Mouse (Mus musculus) brown adipose tissue, adult 24 weeks (tissue): ENCODE results near the gene Zfand2b. TPM values are rescaled to one million over a fixed set of nuclear protein-coding genes. Genes with fewer than 3 reads are reported as not detected.
A peak's percentile ranks its signal among the peaks of the same experiment; 100 is the strongest.

Experiments used
- H3K27ac ChIP-seq: fragments of 200-500 bp; replicated peaks from 2 replicates; pipeline ENCODE4 v1.5.1; 2012; ENCODE audit warnings: low read depth, mild to moderate bottlenecking, low read length
- H3K4me1 ChIP-seq: fragments of 200-500 bp; 2 replicates; pipeline ENCODE4 v1.6.1; 2012; ENCODE audit warnings: low read length, mixed read lengths; ENCODE audit not compliant: control insufficient read depth, insufficient read depth, insufficient read length
- H3K4me3 ChIP-seq: fragments of 200-500 bp; 2 replicates; pipeline ENCODE4 v1.5.1; 2012; ENCODE audit warnings: low read depth, mild to moderate bottlenecking, low read length, moderate library complexity; ENCODE audit not compliant: insufficient read depth
- polyA plus RNA-seq: library from polyadenylated mRNA; stranded (reverse); fragments of >200 nt; gene quantifications from 2 replicates; pipeline ENCODE4 v1.2.4, GENCODE M21; 2012; ENCODE audit not compliant: missing spikeins, insufficient read depth, insufficient read length

Zfand2b gene
- polyA plus RNA-seq, 1 experiment = 21.5 TPM

DNA sequence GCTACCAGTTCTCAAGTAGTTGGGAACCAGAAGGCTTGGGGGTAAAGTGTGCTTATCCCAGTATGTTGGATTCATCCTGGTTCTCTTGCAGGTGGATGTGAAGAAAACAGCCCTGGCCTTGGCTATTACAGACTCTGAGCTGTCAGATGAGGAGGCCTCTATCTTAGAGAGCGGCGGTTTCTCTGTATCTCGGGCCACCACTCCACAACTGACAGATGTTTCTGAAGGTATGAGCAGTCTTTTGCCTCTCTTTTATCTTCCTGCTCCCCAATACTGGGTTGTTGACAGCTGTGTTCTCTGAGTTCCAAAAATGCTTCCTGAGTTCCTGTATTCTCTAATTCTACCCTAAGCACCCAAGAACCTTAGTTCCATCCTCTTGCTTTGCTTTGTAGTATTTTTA lies 22.9 kb upstream of the Zfand2b start:
- Histone ChIP-seq H3K4me3 (no peak overlapping the region), H3K4me1 (no peaks in the 10 kb centered on the region), H3K27ac (no peak overlapping the region)

DNA sequence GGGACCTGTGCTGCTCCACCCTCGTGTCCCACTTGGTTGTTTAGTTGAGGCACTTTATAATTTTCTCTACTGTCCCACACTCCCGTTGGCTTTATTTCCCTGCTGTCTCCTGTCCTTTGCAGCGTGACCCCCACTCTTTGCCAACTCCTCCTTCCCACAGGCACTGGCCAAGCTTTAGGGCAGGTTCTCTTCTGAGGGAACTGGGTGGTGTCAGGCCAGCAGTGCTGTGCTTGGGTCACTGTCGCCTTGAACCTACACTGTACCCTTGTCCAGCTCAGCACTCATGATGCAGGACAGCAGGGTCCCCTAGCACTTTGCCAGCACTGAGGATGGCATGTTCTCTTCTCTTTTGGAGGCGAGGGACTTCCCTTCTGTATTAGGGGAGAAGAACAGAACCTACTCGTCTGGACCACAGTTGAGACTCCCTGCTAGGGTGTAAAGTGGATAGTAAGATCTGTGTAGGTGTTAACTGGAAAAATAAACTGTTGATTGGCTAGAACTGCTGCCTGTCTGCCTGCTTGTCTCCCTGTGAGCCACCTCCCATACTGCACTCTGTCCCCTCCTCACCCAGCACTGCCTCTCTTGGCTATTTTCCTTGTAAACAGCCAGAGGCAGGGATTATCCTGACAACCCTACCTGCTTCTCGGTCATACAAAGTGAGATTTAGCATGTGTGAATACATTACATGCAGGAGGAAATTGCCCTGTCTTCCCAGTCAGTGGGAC lies 20.9 kb upstream of the Zfand2b start:
- no peaks in the 10 kb centered on the region for H3K4me1 ChIP-seq
- no peak overlapping the region for H3K4me3 ChIP-seq
- no peak overlapping the region for H3K27ac ChIP-seq

DNA sequence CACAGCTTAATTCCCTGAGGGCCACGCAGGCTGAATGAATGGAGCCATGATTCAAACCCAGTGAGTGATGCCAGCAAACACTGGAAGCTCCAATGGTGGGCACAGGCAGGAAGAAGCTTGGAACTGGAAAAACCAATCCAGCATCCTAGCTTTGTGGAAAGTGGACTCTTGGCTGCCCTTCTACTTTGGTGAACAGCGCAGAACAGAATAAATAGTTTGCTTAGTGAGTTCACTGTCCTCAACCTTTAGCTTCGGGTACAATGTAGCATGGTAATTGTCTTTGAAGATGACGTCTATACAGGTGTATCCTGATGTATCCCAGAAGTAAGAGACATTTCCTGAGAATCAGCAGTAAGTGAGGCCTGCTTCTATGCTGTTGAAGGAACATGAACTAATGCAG lies 19.7 kb upstream of the Zfand2b start:
- H3K27ac ChIP-seq = no peak overlapping the region
- no peaks in the 10 kb centered on the region for H3K4me1 ChIP-seq
- H3K4me3 ChIP-seq = no peak overlapping the region

DNA sequence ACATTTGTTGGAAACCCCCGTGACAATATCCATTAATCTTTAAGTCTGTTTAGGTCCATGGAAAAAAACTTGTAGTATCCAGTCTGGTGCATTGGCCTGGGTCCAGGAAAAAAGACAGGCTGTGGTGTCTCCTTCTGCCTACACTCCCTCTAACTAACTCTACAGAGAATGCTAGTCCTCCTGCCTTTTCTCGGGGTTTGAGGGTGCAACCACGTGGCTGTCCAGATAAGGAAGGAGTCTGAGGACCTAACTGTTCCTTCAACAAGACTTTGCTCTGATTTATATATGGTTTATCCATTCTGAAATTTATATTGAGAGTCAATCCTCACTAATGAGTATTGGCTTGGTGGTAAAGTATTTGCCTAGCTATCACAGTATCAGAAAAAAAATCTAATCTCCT lies 12.6 kb upstream of the Zfand2b start:
- no peak overlapping the region for H3K27ac ChIP-seq
- H3K4me1 ChIP-seq = no peaks in the 10 kb centered on the region

DNA sequence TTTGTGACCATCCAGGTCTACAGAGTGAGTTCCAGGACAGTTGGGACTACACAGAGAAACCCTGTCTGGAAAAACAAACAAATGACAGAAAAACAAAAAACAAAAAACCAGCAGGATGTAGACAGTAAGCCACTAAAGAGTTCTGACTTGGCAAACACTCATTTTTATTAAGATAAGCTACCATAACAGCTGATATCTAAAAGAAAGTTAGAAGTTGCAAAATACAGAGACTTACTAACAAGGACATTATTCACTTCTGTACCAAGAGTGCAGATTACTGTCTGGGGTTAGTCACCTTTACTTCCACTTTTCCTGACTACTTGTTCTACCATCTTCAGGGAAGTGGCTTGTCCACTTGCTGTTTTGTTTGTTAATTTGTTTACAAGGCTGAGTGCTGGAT lies 9.5 kb upstream of the Zfand2b start:
- Histone ChIP-seq H3K4me3 (no peak overlapping the region), H3K27ac (no peak overlapping the region), H3K4me1 (no peaks in the 10 kb centered on the region)

More for the DNA sequence above, 12.6 kb upstream of the Zfand2b start:
- no peak overlapping the region for H3K4me3 ChIP-seq

DNA sequence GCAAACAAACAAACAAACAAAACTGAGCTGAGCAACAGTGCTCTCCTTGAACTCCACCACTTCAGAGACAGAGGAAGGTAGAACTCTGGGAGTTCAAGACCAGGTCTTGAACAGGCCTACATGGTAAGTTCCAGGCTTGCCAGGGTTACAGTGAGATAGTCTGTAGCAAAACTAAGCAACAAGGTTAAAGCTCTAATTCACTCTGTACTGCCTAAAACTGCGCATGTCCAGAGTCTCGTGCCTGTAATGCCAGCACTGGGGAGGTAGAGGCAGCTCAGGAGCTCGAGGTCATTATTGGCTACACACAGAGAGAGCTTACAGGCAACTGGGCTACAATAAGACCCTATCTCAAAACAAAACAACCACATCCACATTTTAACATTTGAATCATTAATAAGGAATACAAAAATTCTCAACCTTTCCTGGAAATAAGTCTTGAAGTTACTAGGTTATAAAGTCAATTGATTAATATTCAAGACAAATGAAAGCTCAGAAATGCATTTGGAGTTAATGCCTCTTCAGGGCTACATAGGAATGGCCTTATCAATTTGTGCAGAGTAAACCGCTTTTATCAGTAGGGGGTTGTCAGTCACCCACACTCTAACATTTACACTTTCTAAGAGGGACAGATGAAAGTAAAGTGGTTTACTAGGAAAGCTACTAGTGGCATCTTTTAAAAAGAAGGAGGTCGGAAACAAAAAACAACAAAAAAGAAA lies 8.7 kb upstream of the Zfand2b start:
- Histone ChIP-seq H3K27ac (no peak overlapping the region), H3K4me3 (no peak overlapping the region), H3K4me1 (no peaks in the 10 kb centered on the region)

DNA sequence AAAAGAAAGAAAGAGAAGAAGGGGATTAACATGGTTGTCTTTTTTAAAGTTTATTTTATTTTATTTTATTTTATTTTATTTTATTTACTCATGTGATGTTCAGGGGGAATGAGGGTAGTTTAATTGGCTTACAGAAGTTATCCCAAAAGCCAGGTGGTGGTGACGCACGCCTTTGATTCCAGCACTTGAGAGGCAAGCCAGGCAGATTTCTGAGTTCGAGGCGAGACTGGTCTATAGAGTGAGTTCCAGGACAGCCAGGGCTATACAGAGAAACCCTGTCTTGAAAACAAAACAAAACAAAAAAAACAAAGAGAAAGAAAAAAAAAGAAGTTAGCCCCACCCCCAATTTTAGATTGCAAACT lies 8.2 kb upstream of the Zfand2b start:
- Histone ChIP-seq H3K4me1 (no peaks in the 10 kb centered on the region), H3K4me3 (no peak overlapping the region), H3K27ac (no peak overlapping the region)

DNA sequence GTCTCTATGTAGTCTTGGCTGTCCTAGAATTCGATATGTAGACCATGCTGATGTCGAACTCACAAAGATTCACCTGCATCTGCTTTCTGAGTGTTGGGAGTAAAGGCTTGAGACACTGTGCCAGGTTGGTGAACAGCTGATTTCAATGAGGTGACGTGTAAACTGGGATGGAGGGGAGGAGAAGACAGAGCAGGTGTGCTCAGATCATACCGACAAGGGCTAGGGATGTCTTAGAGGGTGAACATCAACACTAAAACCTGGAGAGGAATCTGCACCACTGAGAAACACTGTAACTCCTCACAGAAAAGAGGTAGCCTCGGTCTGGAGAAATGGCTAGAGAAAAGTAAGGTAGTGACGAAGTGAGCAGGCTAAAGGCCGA lies 364 bp upstream of the Zfand2b start:
- H3K27ac ChIP-seq = peak overlapping the region; percentile 70
- peak overlapping the region; percentile 55 for H3K4me3 ChIP-seq
- no peaks in the 10 kb centered on the region for H3K4me1 ChIP-seq

DNA sequence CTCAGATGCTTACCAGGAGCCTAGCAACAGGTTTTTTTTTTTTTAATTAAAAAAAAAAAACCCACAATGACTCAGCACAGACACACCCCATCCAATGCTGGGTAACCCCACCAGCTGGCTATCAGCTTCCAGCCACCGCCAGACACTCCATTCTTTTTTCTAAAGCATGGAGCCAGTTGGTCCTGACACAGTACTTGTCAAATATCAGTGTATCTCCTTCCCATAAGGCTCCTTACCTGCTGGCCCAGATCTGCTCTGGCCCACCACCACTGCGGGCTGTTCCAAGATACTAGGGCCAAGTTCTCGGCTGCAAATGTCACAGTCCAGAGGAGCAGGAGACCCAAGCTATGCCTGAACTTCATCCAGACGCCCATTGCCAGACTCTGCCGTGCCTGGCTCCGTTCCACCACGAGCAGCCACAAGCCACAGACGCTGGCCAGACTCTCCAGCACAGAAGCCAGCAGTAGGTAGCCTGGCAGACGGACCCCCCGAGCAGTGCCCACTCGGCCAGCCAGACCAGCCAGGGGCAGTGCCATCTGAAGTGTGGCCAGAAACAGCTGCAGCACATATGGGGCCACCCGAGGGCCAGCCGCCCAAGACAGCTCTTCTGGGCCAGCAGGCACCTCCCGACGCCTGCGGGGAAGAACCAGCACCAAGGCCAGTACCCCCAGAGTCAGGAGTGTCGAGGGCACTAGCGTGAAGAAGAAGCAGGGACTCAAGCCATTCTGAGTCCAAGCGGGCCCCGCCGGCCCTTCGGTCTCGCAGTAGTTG lies 11.1 kb downstream of the Zfand2b start:
- Histone ChIP-seq H3K4me1 (0 out of 2 replicates have a peak, but pooled peaks cover 3% of the 10 kb centered on the region), H3K4me3 (peak overlapping the region; percentile 69), H3K27ac (no peak overlapping the region)

DNA sequence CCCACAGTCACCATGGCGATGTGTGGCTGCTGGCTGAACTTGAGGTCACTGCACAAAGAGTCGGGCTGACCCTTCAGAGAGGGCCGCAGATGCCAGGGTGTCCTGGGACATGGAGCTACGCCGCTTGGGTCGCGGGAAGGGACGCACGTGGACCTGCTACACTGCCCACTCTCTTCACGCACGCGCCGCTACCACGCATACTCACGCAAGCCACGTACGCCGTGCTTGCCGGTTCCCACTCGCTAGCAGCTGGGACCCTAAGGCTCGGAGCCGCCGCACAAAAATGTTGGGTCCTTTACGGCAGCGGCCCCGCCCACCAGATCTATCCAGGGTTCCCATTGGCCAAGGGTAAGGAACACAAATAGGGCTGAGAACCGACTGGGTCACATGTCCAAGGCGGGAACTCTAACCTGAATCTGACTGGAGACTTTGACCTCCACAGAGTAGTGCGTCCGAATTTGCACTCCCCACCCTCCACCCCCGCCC lies 11.7 kb downstream of the Zfand2b start, which contains the start of gene Abcb6:
TSS of gene Abcb6 (minus strand) at position 288 of the 486 bp plus-strand sequence.
- H3K4me3 ChIP-seq = peak within 1 kb of the TSS; percentile 69
- H3K27ac ChIP-seq = no peak within 1 kb of the TSS
- 0 out of 2 replicates have a peak, but pooled peaks cover 3% of the 10 kb centered on the region for H3K4me1 ChIP-seq

DNA sequence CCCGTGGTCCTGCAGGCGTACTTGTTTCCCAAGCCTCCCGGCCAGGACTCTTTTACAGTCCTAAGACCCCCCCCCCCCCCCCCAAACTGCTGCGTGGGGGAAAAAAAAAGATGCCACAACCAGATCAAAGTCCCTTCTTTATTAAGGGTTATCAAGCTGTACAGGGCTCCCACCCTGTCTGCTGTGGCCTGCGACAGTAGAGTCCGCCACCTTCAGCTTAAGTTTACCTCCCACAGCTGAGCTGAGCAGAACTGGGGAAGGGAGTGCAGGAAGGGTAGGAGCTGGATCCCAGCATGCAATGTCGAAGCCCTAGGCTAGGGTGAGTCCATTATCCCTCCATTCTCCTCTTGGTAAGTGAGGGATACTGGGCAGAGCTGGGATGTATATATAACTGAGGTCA lies 12.3 kb downstream of the Zfand2b start:
- no peak overlapping the region for H3K27ac ChIP-seq
- H3K4me3 ChIP-seq = no peak overlapping the region
- 0 out of 2 replicates have a peak, but pooled peaks cover 3% of the 10 kb centered on the region for H3K4me1 ChIP-seq

DNA sequence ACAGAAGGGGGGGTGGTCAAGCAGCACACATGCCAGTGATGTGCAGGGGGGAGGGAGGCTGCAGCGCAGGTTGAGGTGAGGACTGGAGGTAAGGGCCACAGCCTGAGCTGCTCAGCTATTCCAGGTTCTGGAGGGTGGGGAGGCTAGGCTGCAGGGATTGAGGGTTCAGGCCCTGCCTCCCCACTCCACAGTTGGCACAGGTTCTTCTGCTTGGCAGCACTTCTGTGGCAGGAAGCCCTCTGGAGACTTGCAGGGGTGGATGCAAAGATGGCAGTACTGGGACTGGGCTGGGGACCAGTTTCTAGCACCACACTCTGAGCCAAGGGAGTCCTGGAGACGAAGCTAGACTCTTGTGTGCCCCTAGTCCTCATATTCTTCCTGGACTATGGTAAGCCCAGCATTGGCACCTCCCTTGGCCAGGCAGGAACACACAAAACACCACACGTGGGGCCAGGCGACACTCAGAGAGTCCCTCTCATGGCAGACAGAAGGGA lies 13.0 kb downstream of the Zfand2b start:
- no peak overlapping the region for H3K4me3 ChIP-seq
- 0 out of 2 replicates have a peak, but pooled peaks cover 3% of the 10 kb centered on the region for H3K4me1 ChIP-seq
- no peak overlapping the region for H3K27ac ChIP-seq

DNA sequence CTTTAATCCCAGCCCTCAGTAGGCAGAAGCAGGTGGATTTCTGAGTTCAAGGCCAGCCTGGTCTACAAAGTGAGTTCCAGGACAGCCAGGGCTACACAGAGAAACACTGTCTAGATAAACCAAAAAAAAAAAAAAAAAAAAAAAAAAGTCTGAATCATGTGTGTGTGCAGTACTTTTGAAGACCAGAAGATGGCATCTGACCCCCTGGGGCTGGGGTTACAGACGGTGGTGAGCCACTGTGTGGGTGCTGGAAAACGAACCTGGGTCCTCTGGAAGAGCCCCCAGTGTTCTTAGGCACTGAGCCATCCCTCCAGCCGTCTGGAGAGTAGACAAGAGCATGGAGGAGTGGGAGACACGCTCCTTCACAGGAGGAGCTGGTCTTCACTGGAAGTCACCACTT lies 13.7 kb downstream of the Zfand2b start:
- Histone ChIP-seq H3K4me3 (no peak overlapping the region), H3K27ac (no peak overlapping the region), H3K4me1 (0 out of 2 replicates have a peak, but pooled peaks cover 3% of the 10 kb centered on the region)

DNA sequence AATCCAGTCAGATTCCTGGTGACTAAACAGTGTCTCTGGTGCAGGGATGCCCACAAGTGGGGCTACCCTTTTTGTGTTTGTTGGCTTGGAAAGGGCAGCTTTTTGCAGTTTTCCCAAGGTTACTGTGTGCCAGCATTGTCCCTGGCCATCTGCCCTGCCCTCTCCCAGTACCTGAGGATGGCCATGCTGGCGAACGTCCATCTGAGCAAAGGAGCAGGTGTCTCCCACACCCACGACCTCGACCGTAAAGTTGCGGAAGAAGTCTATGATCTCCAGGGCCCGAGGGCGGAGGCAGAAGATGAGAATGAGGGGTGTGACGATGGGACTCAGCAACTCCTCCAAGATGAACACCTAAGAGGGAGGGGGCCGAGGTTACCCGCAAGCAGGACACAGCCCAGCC lies 17.0 kb downstream of the Zfand2b start:
- H3K27ac ChIP-seq = no peak overlapping the region
- 0 out of 2 replicates have a peak, but pooled peaks cover under 1% of the 10 kb centered on the region for H3K4me1 ChIP-seq
- H3K4me3 ChIP-seq = no peak overlapping the region

DNA sequence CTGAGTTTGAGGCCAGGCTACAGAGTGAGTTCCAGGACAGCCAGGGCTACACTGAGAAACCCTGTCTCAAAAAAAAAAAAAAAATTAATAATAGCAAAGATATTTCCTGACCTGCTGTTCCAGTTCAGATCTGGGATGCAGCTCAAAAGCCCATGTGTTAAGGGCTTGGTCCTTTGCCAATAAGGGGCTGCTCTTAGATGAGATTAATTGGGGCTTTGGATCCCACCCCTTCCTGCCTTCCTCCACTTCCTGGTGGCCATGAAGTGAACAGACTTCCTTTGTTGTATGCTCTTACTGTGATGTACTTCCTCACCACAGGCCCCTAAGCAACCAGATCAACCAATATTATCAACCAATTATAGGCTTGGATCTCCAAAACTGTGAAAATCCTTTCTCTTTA lies 18.7 kb downstream of the Zfand2b start:
- no peak overlapping the region for H3K4me3 ChIP-seq
- H3K4me1 ChIP-seq = peaks cover 4% of the 10 kb centered on the region; the same call in 1 of the 2 replicates
- H3K27ac ChIP-seq = no peak overlapping the region
